Mouse (Mus musculus) hindbrain, embryonic 13.5 days (tissue): ENCODE results near the gene Ttc23l. TPM values are rescaled to one million over a fixed set of nuclear protein-coding genes. Genes with fewer than 3 reads are reported as not detected.

Source experiments
- ATAC-seq: fragments of 200-750 bp; cut with Nextera tagmentation; 2 replicates; pipeline ENCODE4 v1.8.0; 2017; ENCODE audit warnings: moderate TSS enrichment; ENCODE audit not compliant: low FRiP score
- H3K27ac ChIP-seq: fragments of 300-500 bp; sonication (generic); 2 replicates; pipeline ENCODE4 v1.5.1; 2015; ENCODE audit warnings: inconsistent platforms, mild to moderate bottlenecking, moderate library complexity
- H3K27me3 ChIP-seq: fragments of 300-500 bp; sonication (generic); 2 replicates; pipeline ENCODE4 v1.6.1; 2015; ENCODE audit warnings: mild to moderate bottlenecking, inconsistent platforms
- H3K36me3 ChIP-seq: fragments of 300-500 bp; sonication (generic); 2 replicates; pipeline ENCODE4 v1.6.1; 2015; ENCODE audit warnings: mild to moderate bottlenecking, inconsistent platforms
- H3K4me1 ChIP-seq: fragments of 300-500 bp; sonication (generic); replicated peaks from 2 replicates; pipeline ENCODE4 v1.6.1; 2015; ENCODE audit warnings: inconsistent platforms
- H3K4me2 ChIP-seq: fragments of 300-500 bp; sonication (generic); 2 replicates; pipeline ENCODE4 v1.6.1; 2015; ENCODE audit warnings: inconsistent platforms, mild to moderate bottlenecking, moderate library complexity
- H3K4me3 ChIP-seq: fragments of 300-500 bp; sonication (generic); 2 replicates; pipeline ENCODE4 v1.5.1; 2015; ENCODE audit warnings: mild to moderate bottlenecking, inconsistent platforms
- H3K9ac ChIP-seq: fragments of 300-500 bp; sonication (generic); 2 replicates; pipeline ENCODE4 v1.6.1; 2015; ENCODE audit warnings: mild to moderate bottlenecking, inconsistent platforms
- H3K9me3 ChIP-seq: fragments of 300-500 bp; sonication (generic); 2 replicates; pipeline ENCODE4 v1.6.1; 2016; ENCODE audit warnings: inconsistent platforms
- WGBS: fragments of 180-500 bp; shearing (Covaris S2); methylation state at CpG from one replicate; pipeline ENCODE4 v1.1.7; 2015; 5-methylcytosine and 5-hydroxymethylcytosine counted together
- polyA plus RNA-seq: library from polyadenylated mRNA; unstranded; fragments of >200 nt; fragmentation: Nextera tagmentation; extraction: Ambion mirVana; gene quantifications from 2 replicates; pipeline ENCODE4 v1.2.1, GENCODE M21; 2015

Gene Ttc23l
- polyA plus RNA-seq, 1 experiment from 2014 or later: not detected

GRCm38 (mm10) chr15:10469641-10470150, 88.8 kb downstream of the Ttc23l start:
- H3K36me3 ChIP-seq: 0 out of 2 replicates have a peak, but pooled peaks cover 5% of the 10 kb centered on the region
- under 1% methylated on average over 38 of the region's 40 CpGs for whole genome bisulfite sequencing

GRCm38 (mm10) chr15:10468761-10469160, 89.7 kb downstream of the Ttc23l start:
- H3K36me3 ChIP-seq: no peaks in the 10 kb centered on the region
- H3K27me3 ChIP-seq: no peaks in the 10 kb centered on the region
- H3K4me1 ChIP-seq: peaks cover 23% of the 10 kb centered on the region
- H3K9ac ChIP-seq: no peak overlapping the region
- H3K4me3 ChIP-seq: peak overlapping the region; percentile 88
- no peaks in the 10 kb centered on the region for H3K9me3 ChIP-seq
- H3K4me2 ChIP-seq: peak overlapping the region; percentile 82
- H3K27ac ChIP-seq: no peak overlapping the region
- no peak for ATAC-seq
- WGBS: 91% methylated on average over 3 of the region's 3 CpGs

More at GRCm38 (mm10) chr15:10469641-10470150, 88.8 kb downstream of the Ttc23l start:
- Histone ChIP-seq H3K4me2 (peak overlapping the region; percentile 82), H3K27ac (peak overlapping the region; percentile 91), H3K9ac (peak overlapping the region; percentile 90), H3K9me3 (no peaks in the 10 kb centered on the region), H3K4me1 (peaks cover 23% of the 10 kb centered on the region), H3K27me3 (no peaks in the 10 kb centered on the region), H3K4me3 (peak overlapping the region; percentile 88)
- peak; percentile 21 for ATAC-seq

GRCm38 (mm10) chr15:10464678-10465077, 93.8 kb downstream of the Ttc23l start:
- Histone ChIP-seq H3K27me3 (no peaks in the 10 kb centered on the region), H3K27ac (no peak overlapping the region), H3K36me3 (peaks cover 26% of the 10 kb centered on the region), H3K9me3 (no peaks in the 10 kb centered on the region), H3K9ac (no peak overlapping the region), H3K4me3 (no peak overlapping the region), H3K4me2 (no peak overlapping the region), H3K4me1 (peaks cover 20% of the 10 kb centered on the region)
- WGBS: 97% methylated on average over 3 of the region's 3 CpGs
- ATAC-seq: no peak

- H3K4me3 ChIP-seq: no peak overlapping the region
- H3K27ac ChIP-seq: no peak overlapping the region
- no peak for ATAC-seq
- WGBS: 92% methylated on average over 5 of the region's 5 CpGs
- no peak overlapping the region for H3K9ac ChIP-seq
- peaks cover 35% of the 10 kb centered on the region for H3K36me3 ChIP-seq
- H3K9me3 ChIP-seq: no peaks in the 10 kb centered on the region
- peaks cover 9% of the 10 kb centered on the region for H3K4me1 ChIP-seq
- H3K27me3 ChIP-seq: no peaks in the 10 kb centered on the region
- H3K4me2 ChIP-seq: no peak overlapping the region
Measured at GRCm38 (mm10) chr15:10463555-10463954, 94.9 kb downstream of the Ttc23l start.

- no peak overlapping the region for H3K4me2 ChIP-seq
- no peak overlapping the region for H3K4me3 ChIP-seq
- H3K36me3 ChIP-seq: peaks cover 54% of the 10 kb centered on the region
- H3K9ac ChIP-seq: no peak overlapping the region
- H3K4me1 ChIP-seq: no peaks in the 10 kb centered on the region
- no peak overlapping the region for H3K27ac ChIP-seq
- H3K9me3 ChIP-seq: no peaks in the 10 kb centered on the region
- ATAC-seq: no peak
- no peaks in the 10 kb centered on the region for H3K27me3 ChIP-seq
- WGBS: 94% methylated on average over 12 of the region's 12 CpGs
Measured at GRCm38 (mm10) chr15:10460986-10461385, 97.5 kb downstream of the Ttc23l start.

Other genes starting within 250 kb of the Ttc23l start
- gene Gm21973, start 233.3 kb downstream of the Ttc23l start, polyA plus RNA-seq: not detected in 2 replicates
- not detected in 2 replicates for gene Agxt2, start 200.1 kb downstream of the Ttc23l start, polyA plus RNA-seq
- gene Dnajc21, start 88.2 kb downstream of the Ttc23l start, polyA plus RNA-seq: 7.8 and 9.0 TPM in 2 replicates
- gene Brix1, start 72.7 kb downstream of the Ttc23l start, polyA plus RNA-seq: 64.9 and 70.0 TPM in 2 replicates
- gene Rad1, start 72.7 kb downstream of the Ttc23l start, polyA plus RNA-seq: 26.0 and 29.4 TPM in 2 replicates
- 19.1 and 26.4 TPM in 2 replicates for gene Rai14, start 156.0 kb upstream of the Ttc23l start, polyA plus RNA-seq